Mouse (Mus musculus) hindbrain, embryonic 11.5 days (tissue): Measurements from ENCODE around the gene Igsf8. TPM values are rescaled to one million over a fixed set of nuclear protein-coding genes. Genes with fewer than 3 reads are reported as not detected.
"Not testable (repeated sequence)": the region's sequence is repeated elsewhere in the genome, so short reads cannot be mapped to it uniquely, and the experiment has no call there.

Experiments
- ATAC-seq: fragments of 200-750 bp; cut with Nextera tagmentation; 2 replicates; pipeline ENCODE4 v1.8.0; 2017; ENCODE audit warnings: mild to moderate bottlenecking, moderate TSS enrichment, moderate library complexity; ENCODE audit not compliant: low FRiP score
- DNase-seq: peaks from one replicate; pipeline ENCODE4 v3.0.0-alpha.2; 2015; ENCODE audit warnings: low spot score
- H3K27ac ChIP-seq: fragments of 300-500 bp; sonication (generic); 2 replicates; pipeline ENCODE4 v1.5.1; 2014; ENCODE audit warnings: mild to moderate bottlenecking, low read depth, low read length
- H3K27me3 ChIP-seq: fragments of 300-500 bp; sonication (generic); 2 replicates; pipeline ENCODE4 v1.6.1; 2014; ENCODE audit warnings: mild to moderate bottlenecking, low read length, moderate library complexity, mixed read lengths; ENCODE audit not compliant: control insufficient read depth, insufficient read depth
- H3K36me3 ChIP-seq: fragments of 300-500 bp; sonication (generic); 2 replicates; pipeline ENCODE4 v1.6.1; 2014; ENCODE audit warnings: mild to moderate bottlenecking, low read length, moderate library complexity, mixed read lengths; ENCODE audit not compliant: control insufficient read depth, insufficient read depth
- H3K4me1 ChIP-seq: fragments of 300-500 bp; sonication (generic); replicated peaks from 2 replicates; pipeline ENCODE4 v1.6.1; 2014; ENCODE audit warnings: low read length, mixed read lengths; ENCODE audit not compliant: control insufficient read depth, insufficient read depth
- H3K4me2 ChIP-seq: fragments of 300-500 bp; sonication (generic); replicated peaks from 2 replicates; pipeline ENCODE4 v1.6.1; 2014; ENCODE audit warnings: mild to moderate bottlenecking, low read depth, low read length
- H3K4me3 ChIP-seq: fragments of 300-500 bp; sonication (generic); 2 replicates; pipeline ENCODE4 v1.5.1; 2014; ENCODE audit warnings: low read depth, low read length
- H3K9ac ChIP-seq: fragments of 300-500 bp; sonication (generic); 2 replicates; pipeline ENCODE4 v1.6.1; 2014; ENCODE audit warnings: low read depth, low read length
- H3K9me3 ChIP-seq: fragments of 300-500 bp; sonication (generic); 2 replicates; pipeline ENCODE4 v1.6.1; 2016; ENCODE audit warnings: low read length; ENCODE audit not compliant: control insufficient read depth
- WGBS: fragments of 180-500 bp; shearing (Covaris S2); extraction: QIAGEN DNeasy Blood & Tissue Kit; methylation state at CpG from one replicate; pipeline ENCODE4 v1.1.7; 2014; 5-methylcytosine and 5-hydroxymethylcytosine counted together
- polyA plus RNA-seq: library from polyadenylated mRNA; unstranded; fragments of >200 nt; fragmentation: Nextera tagmentation; extraction: Ambion mirVana; gene quantifications from 2 replicates; pipeline ENCODE4 v1.2.1, GENCODE M21; 2014

The Igsf8 gene
- polyA plus RNA-seq, 1 experiment from 2014 or later = 123 TPM

DNA sequence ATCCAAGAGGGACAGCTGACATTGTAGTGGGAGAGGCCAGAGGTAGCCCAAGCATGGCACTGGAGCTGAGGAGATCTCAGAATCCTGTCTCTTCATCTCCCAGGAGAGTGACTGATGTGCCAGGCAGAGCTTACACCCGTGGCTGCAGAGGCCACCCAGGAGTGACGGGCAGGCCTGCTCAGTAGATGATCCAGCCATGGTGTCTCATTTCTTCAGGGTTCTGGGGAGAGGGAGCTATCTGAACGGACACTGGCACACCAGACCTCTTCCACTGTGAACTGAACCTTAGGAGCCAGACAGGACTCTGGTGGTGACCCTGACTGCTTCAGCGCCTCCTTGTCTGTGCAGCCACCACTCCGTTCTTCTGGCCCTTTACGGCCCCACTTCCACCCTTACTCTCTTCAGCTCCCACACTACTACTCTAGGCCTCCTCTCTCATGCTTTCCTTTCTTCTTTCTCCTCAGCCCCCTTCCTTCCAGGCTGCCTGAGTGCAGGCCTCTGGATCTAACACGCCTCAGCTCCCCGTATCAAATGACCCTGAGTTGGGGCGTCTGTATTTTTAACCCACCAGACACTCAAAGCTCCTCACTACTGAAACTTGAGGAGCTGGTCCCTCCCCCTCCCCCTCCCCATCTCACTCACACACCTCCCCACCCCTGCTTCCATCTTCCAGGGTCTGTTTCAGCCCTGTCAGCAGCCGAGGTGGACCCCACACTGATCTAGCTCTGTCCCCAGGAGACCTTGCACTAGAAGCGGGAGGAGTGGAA lies 40.0 kb upstream of the Igsf8 start:
- no peak overlapping the region for H3K9ac ChIP-seq
- DNase-seq (no peak), ATAC-seq (peak; percentile 11; the same call in 1 of the 2 replicates)
- H3K36me3 ChIP-seq = no peaks in the 10 kb centered on the region
- WGBS = 36% methylated on average over 11 of the region's 11 CpGs
- peak overlapping the region; percentile 67; the same call in 1 of the 2 replicates for H3K27ac ChIP-seq
- H3K4me2 ChIP-seq = no peak overlapping the region
- H3K27me3 ChIP-seq = no peaks in the 10 kb centered on the region
- H3K4me3 ChIP-seq = no peak overlapping the region
- no peaks in the 10 kb centered on the region for H3K9me3 ChIP-seq
- H3K4me1 ChIP-seq = peaks cover 3% of the 10 kb centered on the region; the same call in 1 of the 2 replicates

DNA sequence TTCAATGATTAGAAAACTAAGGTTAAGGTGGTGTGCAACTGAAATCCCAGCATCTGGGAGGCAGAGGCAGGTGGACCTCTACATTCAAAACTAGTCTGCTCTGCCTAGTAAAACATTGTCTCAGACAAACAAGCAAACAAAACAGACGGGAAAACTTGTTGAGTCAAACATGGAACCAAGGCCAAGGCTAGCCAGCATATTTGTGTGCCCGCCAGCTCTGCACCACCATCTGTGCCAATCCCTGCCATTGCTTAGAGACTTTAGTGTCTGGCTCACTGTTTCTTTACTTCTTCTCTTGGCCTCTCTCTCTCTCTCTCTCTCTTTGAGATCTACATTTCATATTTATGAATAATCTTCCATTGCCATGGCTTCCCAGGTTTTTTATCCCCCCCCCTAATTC lies 33.2 kb upstream of the Igsf8 start:
- 88% methylated on average over 2 of the region's 2 CpGs for WGBS
- no peak overlapping the region for H3K4me2 ChIP-seq
- no peak overlapping the region for H3K4me3 ChIP-seq
- no peaks in the 10 kb centered on the region for H3K4me1 ChIP-seq
- DNase-seq (no peak), ATAC-seq (no peak)
- H3K9ac ChIP-seq = no peak overlapping the region
- no peaks in the 10 kb centered on the region for H3K27me3 ChIP-seq
- H3K36me3 ChIP-seq = no peaks in the 10 kb centered on the region
- no peak overlapping the region for H3K27ac ChIP-seq
- no peaks in the 10 kb centered on the region for H3K9me3 ChIP-seq

DNA sequence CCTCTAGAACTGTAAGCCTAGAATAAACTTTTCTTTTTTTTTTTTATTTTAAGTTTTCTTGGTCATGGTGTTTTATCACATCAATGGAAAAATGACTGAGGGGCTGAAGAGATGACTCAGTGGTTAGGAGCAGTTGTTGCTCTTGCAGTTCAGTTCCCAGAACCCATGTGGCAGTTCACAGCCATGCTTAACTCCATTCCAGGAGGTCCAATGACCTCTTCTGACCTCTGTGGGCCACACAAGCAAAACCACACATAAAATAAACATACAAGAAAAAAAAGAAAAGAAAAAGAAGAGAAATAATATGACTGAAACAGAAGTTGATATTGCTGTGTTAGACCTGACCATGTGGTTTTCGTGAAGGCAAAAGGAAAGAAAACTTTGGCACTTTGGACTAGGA lies 32.2 kb upstream of the Igsf8 start:
- Histone ChIP-seq H3K9ac (no peak overlapping the region), H3K4me2 (no peak overlapping the region), H3K27me3 (no peaks in the 10 kb centered on the region), H3K4me1 (no peaks in the 10 kb centered on the region), H3K9me3 (no peaks in the 10 kb centered on the region), H3K36me3 (no peaks in the 10 kb centered on the region), H3K4me3 (no peak overlapping the region), H3K27ac (no peak overlapping the region)
- WGBS = 88% methylated on average over 1 of the region's 1 CpGs
- DNase-seq (no peak), ATAC-seq (no peak)

DNA sequence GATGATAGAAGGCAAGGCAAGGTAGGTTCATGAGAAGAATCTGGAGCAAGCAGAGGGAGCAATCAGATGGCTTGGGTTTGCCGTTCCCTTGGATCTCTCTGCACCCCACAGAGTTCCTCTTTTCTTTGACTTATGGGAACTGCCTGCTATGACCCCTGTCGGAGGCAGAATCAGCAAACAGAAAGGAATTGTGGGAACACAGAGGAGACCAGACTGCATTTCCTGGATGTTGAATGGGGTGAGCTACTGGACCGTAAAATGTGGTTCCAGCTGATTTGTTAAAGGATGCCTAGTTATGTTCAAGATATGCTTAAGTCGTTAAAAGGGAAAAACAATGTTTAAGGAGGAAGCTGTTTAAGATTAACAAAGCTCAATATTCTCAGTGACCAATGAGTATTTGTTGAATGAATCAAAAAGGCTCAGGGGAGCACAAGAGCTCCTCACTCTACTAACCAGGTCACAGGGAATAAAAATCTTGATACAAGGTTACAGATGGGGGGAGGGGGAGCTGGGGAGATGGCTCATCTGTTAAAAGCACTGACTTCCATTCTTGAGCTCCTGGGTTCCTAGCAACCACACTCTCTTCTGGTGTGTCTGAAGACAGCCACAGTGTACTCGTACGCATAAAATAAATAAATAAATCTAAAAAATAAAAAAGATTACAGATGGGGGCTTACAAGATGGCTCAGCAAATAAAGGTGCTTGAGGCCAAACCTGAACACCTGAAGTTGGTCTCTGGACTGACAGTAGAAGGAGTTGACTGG lies 20.3 kb upstream of the Igsf8 start:
- Histone ChIP-seq H3K9ac (no peak overlapping the region), H3K27ac (no peak overlapping the region), H3K4me2 (no peak overlapping the region), H3K9me3 (no peaks in the 10 kb centered on the region), H3K27me3 (peaks cover 8% of the 10 kb centered on the region; the same call in 1 of the 2 replicates), H3K4me1 (no peaks in the 10 kb centered on the region), H3K36me3 (no peaks in the 10 kb centered on the region), H3K4me3 (no peak overlapping the region)
- peak; percentile 62 for ATAC-seq
- no peak for DNase-seq
- WGBS = 27% methylated on average over 6 of the region's 6 CpGs

DNA sequence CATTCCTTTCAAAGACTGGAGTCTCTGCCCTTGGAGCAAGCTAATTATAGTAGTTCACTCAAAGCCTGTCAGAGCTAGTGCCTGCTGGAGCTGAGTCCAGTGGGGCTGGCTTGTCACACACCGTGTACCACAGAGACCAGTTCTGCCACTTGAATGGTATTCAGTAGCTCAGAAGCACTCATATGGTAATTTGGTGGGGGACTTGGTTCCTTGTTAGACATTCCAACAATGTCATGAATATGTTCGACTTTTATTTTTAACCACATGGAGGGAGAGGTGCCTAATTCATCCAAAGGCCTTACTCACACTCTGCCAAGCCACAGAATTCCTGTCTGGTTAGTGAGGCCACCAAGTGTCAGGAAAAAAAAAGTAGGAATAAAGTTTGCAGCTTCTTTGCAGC lies 19.0 kb upstream of the Igsf8 start:
- WGBS = 31% methylated on average over 2 of the region's 2 CpGs
- no peak overlapping the region for H3K4me2 ChIP-seq
- H3K27me3 ChIP-seq = peaks cover 8% of the 10 kb centered on the region; the same call in 1 of the 2 replicates
- no peaks in the 10 kb centered on the region for H3K9me3 ChIP-seq
- H3K36me3 ChIP-seq = no peaks in the 10 kb centered on the region
- H3K4me1 ChIP-seq = no peaks in the 10 kb centered on the region
- peak overlapping the region; percentile 39; the same call in 1 of the 2 replicates for H3K27ac ChIP-seq
- DNase-seq = no peak
- H3K4me3 ChIP-seq = no peak overlapping the region
- no peak overlapping the region for H3K9ac ChIP-seq
- ATAC-seq = peak; percentile 76

DNA sequence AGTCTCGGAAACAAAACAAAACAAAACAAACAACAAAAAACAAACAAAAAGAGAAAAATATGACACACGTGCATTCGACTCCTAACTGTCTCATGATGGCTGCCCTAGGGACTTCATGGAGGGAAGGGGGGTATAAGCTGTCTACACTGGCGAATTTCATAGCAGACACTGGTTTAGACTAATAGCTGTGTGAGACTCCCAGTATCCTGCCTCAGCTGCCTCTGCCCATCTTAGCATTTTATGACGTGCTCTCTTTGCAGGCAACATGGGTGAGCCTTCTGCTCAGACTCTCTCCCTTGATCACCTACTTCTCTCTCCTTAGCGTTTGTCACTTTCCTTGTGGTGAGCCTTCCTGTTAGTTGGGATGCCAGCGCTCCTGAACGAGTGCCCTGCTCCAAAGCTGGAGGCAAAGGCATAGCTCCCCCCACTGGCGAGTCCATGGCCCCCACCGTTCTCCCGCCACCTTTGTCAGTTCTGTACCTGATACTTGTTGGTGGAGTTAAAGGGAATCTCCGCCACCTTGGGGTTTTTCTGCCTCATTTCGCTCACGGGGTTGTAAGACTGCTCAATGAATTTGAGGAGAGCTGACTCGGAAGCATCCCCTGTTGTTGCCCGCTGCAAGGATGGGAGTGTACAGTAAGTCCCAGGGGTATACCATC lies 17.8 kb upstream of the Igsf8 start:
- Histone ChIP-seq H3K27ac (no peak overlapping the region), H3K4me3 (no peak overlapping the region), H3K9ac (no peak overlapping the region), H3K4me2 (no peak overlapping the region; the same call in 1 of the 2 replicates), H3K36me3 (no peaks in the 10 kb centered on the region), H3K27me3 (peaks cover 8% of the 10 kb centered on the region; the same call in 1 of the 2 replicates), H3K4me1 (no peaks in the 10 kb centered on the region), H3K9me3 (no peaks in the 10 kb centered on the region)
- no peak for DNase-seq
- 31% methylated on average over 16 of the region's 16 CpGs for WGBS
- no peak for ATAC-seq

DNA sequence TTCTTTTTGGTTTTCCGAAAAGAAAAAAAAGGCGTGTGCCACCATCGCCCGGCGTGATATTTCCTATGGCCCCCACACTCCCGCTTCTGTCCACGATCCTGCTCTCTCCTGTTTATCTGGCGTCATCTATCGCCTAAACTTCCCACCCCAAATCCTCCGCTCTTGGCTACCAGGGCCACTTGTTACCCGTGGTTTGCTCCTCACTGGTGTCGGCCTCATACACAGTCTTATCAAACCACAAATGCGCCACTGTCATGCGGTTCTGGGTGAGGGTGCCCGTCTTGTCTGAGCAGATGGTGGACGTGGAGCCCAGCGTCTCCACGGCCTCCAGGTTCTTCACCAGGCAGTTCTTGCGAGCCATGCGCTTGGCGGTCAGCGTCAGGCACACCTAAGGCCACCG lies 16.8 kb upstream of the Igsf8 start:
- not testable (repeated sequence) for ATAC-seq
- 42% methylated on average over 23 of the region's 23 CpGs for WGBS

DNA sequence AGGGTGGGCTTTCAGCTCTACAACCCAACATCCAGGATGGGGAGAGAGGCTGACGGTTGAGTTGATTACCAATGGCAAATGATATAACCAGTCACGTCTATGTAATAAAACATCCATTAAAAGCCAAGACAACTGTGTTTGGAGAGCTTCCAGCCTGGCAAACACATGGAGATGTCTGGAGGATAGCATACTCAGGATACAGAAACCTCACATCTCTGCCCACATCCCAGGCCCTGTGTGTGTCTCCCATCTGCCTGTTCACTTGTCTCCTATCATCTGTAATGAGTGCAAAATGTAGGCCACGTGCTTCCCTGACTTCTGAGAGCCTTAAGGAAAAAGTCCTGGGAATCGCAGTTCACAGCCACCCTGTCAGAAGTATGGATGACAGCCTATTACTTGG lies 14.2 kb upstream of the Igsf8 start:
- WGBS = 69% methylated on average over 4 of the region's 4 CpGs
- Histone ChIP-seq H3K27ac (no peak overlapping the region), H3K4me1 (no peaks in the 10 kb centered on the region), H3K4me3 (no peak overlapping the region), H3K9me3 (no peaks in the 10 kb centered on the region), H3K9ac (no peak overlapping the region), H3K4me2 (no peak overlapping the region), H3K27me3 (peaks cover 8% of the 10 kb centered on the region; the same call in 1 of the 2 replicates), H3K36me3 (no peaks in the 10 kb centered on the region)
- DNase-seq (no peak), ATAC-seq (0 out of 2 replicates have a peak, but pooled peaks have one; percentile 5)

More for the DNA sequence above, 16.8 kb upstream of the Igsf8 start:
- not testable (repeated sequence) for H3K27me3 ChIP-seq, H3K9me3 ChIP-seq, H3K9ac ChIP-seq, DNase-seq, H3K4me3 ChIP-seq, H3K36me3 ChIP-seq, H3K4me2 ChIP-seq, H3K27ac ChIP-seq, H3K4me1 ChIP-seq
